Mouse (Mus musculus): ENCODE results near the gene Pllp.

GRCm38 (mm10) chr8:94734735-94735350 lies 38.8 kb upstream of the Pllp start:
- TF ChIP-seq POLR2A (IDR thresholded peaks at IDR 0.05; ENCODE audit: borderline replicate concordance, extremely low read depth, insufficient read depth, insufficient read length, poor library complexity, severe bottlenecking): no peak
- no peak for TF ChIP-seq CTCF (IDR thresholded peaks at IDR 0.05; ENCODE audit: borderline replicate concordance, extremely low read depth, insufficient read depth, insufficient read length)

Data from brain, embryonic 14.5 days (tissue).